Mouse (Mus musculus) inflammation-experienced regulatory T-cells, adult 6 months (primary cell): ENCODE measurements around the gene Prss34. TPM values are rescaled to one million over a fixed set of nuclear protein-coding genes. Genes with fewer than 3 reads are reported as not detected.

Source experiments
- ATAC-seq: one replicate; pipeline ENCODE4 v1.8.0; 2017
- polyA plus RNA-seq, 3 experiments: library from polyadenylated mRNA; unstranded; fragments of 100-300 nt; shearing (Covaris generic); gene quantifications; one replicate each; pipeline ENCODE4 v1.2.1; 2017

Gene Prss34
- polyA plus RNA-seq, 3 experiments from 2014 or later = not detected

GRCm38 (mm10) chr17:25320819-25321218, 22.6 kb downstream of the Prss34 start:
- ATAC-seq = no peak

- no peak for ATAC-seq
These were observed 24.7 kb downstream of the Prss34 start for GRCm38 (mm10) chr17:25322930-25323329.

GRCm38 (mm10) chr17:25332321-25332720, 34.1 kb downstream of the Prss34 start:
- ATAC-seq = no peak

- ATAC-seq = no peak
These were observed 35.7 kb downstream of the Prss34 start for GRCm38 (mm10) chr17:25333943-25334342.

- no peak for ATAC-seq
These were observed 40.0 kb downstream of the Prss34 start for GRCm38 (mm10) chr17:25338218-25338617.

- ATAC-seq = no peak
These were observed 41.8 kb downstream of the Prss34 start for GRCm38 (mm10) chr17:25340003-25340402.

GRCm38 (mm10) chr17:25341490-25341889, 43.3 kb downstream of the Prss34 start:
- ATAC-seq = no peak

- ATAC-seq = no peak
These were observed 47.3 kb downstream of the Prss34 start, which contains the start of gene Tpsab1 for GRCm38 (mm10) chr17:25345462-25345861. Gene Tpsab1, minus strand, starts transcription at chr17:25345562.

Other genes starting within 250 kb of the Prss34 start
- gene Tmem204, start 214.8 kb upstream of the Prss34 start, polyA plus RNA-seq = under 1 TPM in 2 of 3 experiments, not detected in 1; 0.47 to 0.66 TPM
- gene Telo2, start 182.4 kb upstream of the Prss34 start, polyA plus RNA-seq = 10 to 100 TPM; 13.5 to 33.6 (median 17.7) TPM
- not detected for gene Ptx4, start 177.6 kb upstream of the Prss34 start, polyA plus RNA-seq
- 10 to 100 TPM; 16.6 to 27.4 (median 20.6) TPM for gene Clcn7, start 165.0 kb upstream of the Prss34 start, polyA plus RNA-seq
- gene Ccdc154, start 135.9 kb upstream of the Prss34 start, polyA plus RNA-seq = not detected
- not detected for gene Gm38655, start 122.9 kb upstream of the Prss34 start, polyA plus RNA-seq
- 10 to 100 TPM; 12.9 to 16.3 (median 13.2) TPM for gene BC003965, start 113.8 kb upstream of the Prss34 start, polyA plus RNA-seq
- gene Unkl, start 110.0 kb upstream of the Prss34 start, polyA plus RNA-seq = 10 to 100 TPM; 22.2 to 31.4 (median 23.3) TPM
- 10 to 100 TPM; 43.0 to 79.2 (median 61.5) TPM for gene Gnptg, start 58.3 kb upstream of the Prss34 start, polyA plus RNA-seq
- gene Tsr3, start 58.2 kb upstream of the Prss34 start, polyA plus RNA-seq = 10 to 100 TPM; 30.9 to 35.3 (median 31.4) TPM
- gene Baiap3, start 42.0 kb upstream of the Prss34 start, polyA plus RNA-seq = 10 to 100 TPM in 2 of 3 experiments, 1 to 10 TPM in 1; 2.6 to 42.7 (median 10.9) TPM
- 100 to 1,000 TPM; 418 to 487 (median 438) TPM for gene Ube2i, start 23.8 kb upstream of the Prss34 start, polyA plus RNA-seq
- gene Prss28, start 10.3 kb downstream of the Prss34 start, polyA plus RNA-seq = not detected
- gene Prss29, start 20.3 kb downstream of the Prss34 start, polyA plus RNA-seq = not detected
- not detected for gene Tpsab1, start 47.2 kb downstream of the Prss34 start, polyA plus RNA-seq
- gene Tpsb2, start 67.9 kb downstream of the Prss34 start, polyA plus RNA-seq = not detected
- gene Tpsg1, start 70.9 kb downstream of the Prss34 start, polyA plus RNA-seq = not detected
- gene Cacna1h, start 135.4 kb downstream of the Prss34 start, polyA plus RNA-seq = not detected
- not detected for gene Tekt4, start 156.2 kb downstream of the Prss34 start, polyA plus RNA-seq
- not detected for gene Sstr5, start 198.9 kb downstream of the Prss34 start, polyA plus RNA-seq